Mouse (Mus musculus) MEL (cell line): ENCODE measurements around the gene Actr2. TPM values are rescaled to one million over a fixed set of nuclear protein-coding genes. Genes with fewer than 3 reads are reported as not detected.

Experiments
- DNase-seq: peaks from one replicate; pipeline ENCODE4 v3.0.0; 2011; ENCODE audit warnings: low read depth, low spot score
- H3K27ac ChIP-seq: 2 replicates; pipeline ENCODE4 v1.5.1; 2012; ENCODE audit warnings: low read depth, mild to moderate bottlenecking, control low read depth, low read length, moderate library complexity; ENCODE audit not compliant: control insufficient read depth
- H3K27me3 ChIP-seq, 2 experiments: fragments of 150-350 bp in 1 of 2; sonication (generic) in 1 of 2; 2 replicates each; pipeline ENCODE4 v1.6.1; 2012; ENCODE audit warnings: low read length in 2 of 2, mild to moderate bottlenecking in 2 of 2, improper control_type of control experiment in 1 of 2, moderate library complexity in 1 of 2; ENCODE audit not compliant: insufficient read depth in 2 of 2, control insufficient read depth in 1 of 2
- H3K36me3 ChIP-seq, 2 experiments: 2 replicates each; pipeline ENCODE4 v1.6.1; 2012 to 2014; ENCODE audit warnings: low read length in 2 of 2, improper control_type of control experiment in 1 of 2, inconsistent platforms in 1 of 2, mild to moderate bottlenecking in 1 of 2; ENCODE audit not compliant: insufficient read depth in 2 of 2, control insufficient read depth in 1 of 2
- H3K4me1 ChIP-seq, 2 experiments: fragments of 150-350 bp in 1 of 2; sonication (generic) in 1 of 2; 2 replicates each; pipeline ENCODE4 v1.6.1; 2012; ENCODE audit warnings: low read length in 2 of 2, improper control_type of control experiment in 1 of 2, mild to moderate bottlenecking in 1 of 2; ENCODE audit not compliant: insufficient read depth in 2 of 2, control insufficient read depth in 1 of 2
- H3K4me3 ChIP-seq, 2 experiments: fragments of 150-350 bp in 1 of 2; sonication (generic) in 1 of 2; 2 replicates each; pipeline ENCODE4 v1.5.1; 2012; ENCODE audit warnings: low read depth in 2 of 2, low read length in 2 of 2, mild to moderate bottlenecking in 2 of 2, moderate library complexity in 2 of 2, control low read depth in 1 of 2, improper control_type of control experiment in 1 of 2; ENCODE audit not compliant: control insufficient read depth in 1 of 2, insufficient read depth in 1 of 2
- H3K79me2 ChIP-seq: 2 replicates; pipeline ENCODE4 v1.6.1; 2012; ENCODE audit warnings: mild to moderate bottlenecking, low read length, moderate library complexity; ENCODE audit not compliant: control insufficient read depth, poor library complexity, insufficient read depth
- H3K9ac ChIP-seq: 2 replicates; pipeline ENCODE4 v1.6.1; 2012; ENCODE audit warnings: low read depth, mild to moderate bottlenecking, control low read depth, low read length, moderate library complexity; ENCODE audit not compliant: control insufficient read depth, poor library complexity, severe bottlenecking
- H3K9me3 ChIP-seq: fragments of 150-350 bp; sonication (generic); replicated peaks from 2 replicates; pipeline ENCODE4 v1.6.1; 2012; ENCODE audit warnings: mild to moderate bottlenecking, low read length, improper control_type of control experiment, moderate library complexity; ENCODE audit not compliant: insufficient read depth
- BHLHE40 ChIP-seq: IDR thresholded peaks from 2 replicates; pipeline ENCODE4 v1.6.1; 2012; ENCODE audit warnings: low read depth, mild to moderate bottlenecking, inconsistent platforms, low read length, improper control_type of control experiment, borderline replicate concordance
- CHD2 ChIP-seq: IDR thresholded peaks from 2 replicates; pipeline ENCODE4 v1.6.1; 2011; ENCODE audit warnings: low read length, improper control_type of control experiment
- EP300 ChIP-seq, 2 experiments: IDR thresholded peaks; 2 replicates each; pipeline ENCODE4 v1.6.1; 2011; ENCODE audit warnings: improper control_type of control experiment in 2 of 2, low read length in 2 of 2, low read depth in 1 of 2, mild to moderate bottlenecking in 1 of 2
- ETS1 ChIP-seq: IDR thresholded peaks from 2 replicates; pipeline ENCODE4 v1.6.1; 2012; ENCODE audit warnings: low read depth, mild to moderate bottlenecking, inconsistent platforms, low read length, improper control_type of control experiment, moderate library complexity
- GABPA ChIP-seq: IDR thresholded peaks from 2 replicates; pipeline ENCODE4 v1.6.1; 2012; ENCODE audit warnings: low read depth, mild to moderate bottlenecking, inconsistent platforms, low read length, improper control_type of control experiment, moderate library complexity
- GATA1 ChIP-seq: IDR thresholded peaks from 2 replicates; pipeline ENCODE4 v1.6.1; 2011; ENCODE audit warnings: low read depth, low read length, improper control_type of control experiment
- JUND ChIP-seq: IDR thresholded peaks from 2 replicates; pipeline ENCODE4 v1.6.1; 2011; ENCODE audit warnings: low read depth, mild to moderate bottlenecking, improper control_type of control experiment, low read length
- MAX ChIP-seq: IDR thresholded peaks from 2 replicates; pipeline ENCODE4 v1.6.1; 2011; ENCODE audit warnings: low read length, improper control_type of control experiment
- MEF2A ChIP-seq: IDR thresholded peaks from 2 replicates; pipeline ENCODE4 v1.6.1; 2014; ENCODE audit warnings: low read depth, mild to moderate bottlenecking, inconsistent platforms, low read length, improper control_type of control experiment; ENCODE audit not compliant: poor library complexity, insufficient replicate concordance, severe bottlenecking; ENCODE audit errors: extremely low read depth
- MYC ChIP-seq: IDR thresholded peaks from 2 replicates; pipeline ENCODE4 v1.6.1; 2011; ENCODE audit warnings: low read depth, mild to moderate bottlenecking, low read length, improper control_type of control experiment, moderate library complexity
- POLR2A ChIP-seq, 2 experiments: IDR thresholded peaks; 2 replicates each; pipeline ENCODE4 v1.6.1; 2011 to 2012; ENCODE audit warnings: low read length in 2 of 2, mild to moderate bottlenecking in 2 of 2, control low read depth in 1 of 2, improper control_type of control experiment in 1 of 2, low read depth in 1 of 2, moderate library complexity in 1 of 2; ENCODE audit not compliant: control insufficient read depth in 1 of 2, insufficient read depth in 1 of 2, poor library complexity in 1 of 2
- POLR2AphosphoS2 ChIP-seq: IDR thresholded peaks from 2 replicates; pipeline ENCODE4 v1.6.1; 2011; ENCODE audit warnings: low read length, improper control_type of control experiment
- SIN3A ChIP-seq: IDR thresholded peaks from 2 replicates; pipeline ENCODE4 v1.6.1; 2012; ENCODE audit warnings: low read length, improper control_type of control experiment, inconsistent platforms
- TCF12 ChIP-seq: IDR thresholded peaks from 2 replicates; pipeline ENCODE4 v1.6.1; 2014; ENCODE audit warnings: low read depth, mild to moderate bottlenecking, inconsistent platforms, low read length, improper control_type of control experiment, moderate library complexity
- USF1 ChIP-seq: IDR thresholded peaks from 2 replicates; pipeline ENCODE4 v1.6.1; 2014; ENCODE audit warnings: low read depth, mild to moderate bottlenecking, inconsistent platforms, low read length, improper control_type of control experiment, moderate library complexity
- USF2 ChIP-seq, 2 experiments: IDR thresholded peaks; 2 replicates each; pipeline ENCODE4 v1.6.1; 2011 to 2012; ENCODE audit warnings: improper control_type of control experiment in 2 of 2, low read length in 2 of 2, borderline replicate concordance in 1 of 2, inconsistent platforms in 1 of 2, low read depth in 1 of 2, mild to moderate bottlenecking in 1 of 2; ENCODE audit not compliant: insufficient read depth in 1 of 2
- ZC3H11A ChIP-seq: IDR thresholded peaks from 2 replicates; pipeline ENCODE4 v1.6.1; 2012; ENCODE audit warnings: low read depth, mild to moderate bottlenecking, inconsistent platforms, low read length, improper control_type of control experiment
- ZKSCAN1 ChIP-seq: IDR thresholded peaks from 2 replicates; pipeline ENCODE4 v1.6.1; 2012; ENCODE audit warnings: low read depth, mild to moderate bottlenecking, inconsistent platforms, low read length, improper control_type of control experiment, moderate library complexity
- ZNF384 ChIP-seq: IDR thresholded peaks from 2 replicates; pipeline ENCODE4 v1.6.1; 2012; ENCODE audit warnings: low read depth, mild to moderate bottlenecking, inconsistent platforms, low read length, improper control_type of control experiment
- polyA plus RNA-seq, 2 experiments: library from polyadenylated mRNA; stranded (reverse) in 1 of 2; unstranded in 1 of 2; fragments of >175 nt in 1 of 2; fragments of >200 nt in 1 of 2; gene quantifications; 2 replicates each; pipeline versions ENCODE4 v1.2.1 to v1.2.4; 2012; ENCODE audit warnings: low replicate concordance in 2 of 2, low read depth in 1 of 2; ENCODE audit not compliant: insufficient read length in 2 of 2, insufficient read depth in 1 of 2, missing spikeins in 1 of 2
- total RNA-seq: library from RNA; depleted of rRNA; stranded (reverse); fragments of 300-350 nt; gene quantifications from 2 replicates; pipeline ENCODE4 v1.2.3, GENCODE M21; 2012

Gene Actr2
- total and polyA plus RNA-seq, 3 experiments, result 40.0 to 172 (median 160) TPM

GRCm38 (mm10) chr11:20112006-20112740, 540 bp downstream of the Actr2 start (continued):
- TF ChIP-seq SIN3A (peak; percentile 94), JUND (0 out of 2 replicates have a peak, but pooled peaks have one; percentile 46), BHLHE40 (no peak; the same call in 1 of the 2 replicates), POLR2A (IDR thresholded peaks at IDR 0.05; ENCODE audit: control insufficient read depth in 1 of 2, insufficient read depth in 1 of 2, low read depth in 1 of 2, low read length in 2 of 2, poor library complexity in 1 of 2) (peak; percentile 50 to 86), EP300 (IDR thresholded peaks at IDR 0.05; ENCODE audit: low read depth in 1 of 2, low read length in 2 of 2) (peak; percentile 70 to 77), GATA1 (0 out of 2 replicates have a peak, but pooled peaks have one; percentile 4), USF1 (no peak), MYC (peak; percentile 93), TCF12 (peak; percentile 76), ZNF384 (peak; percentile 48), MEF2A (no peak)

- Histone ChIP-seq H3K9ac (no peak overlapping the region), H3K27me3 (no peaks in the 10 kb centered on the region), H3K4me3 (no peak overlapping the region), H3K9me3 (no peaks in the 10 kb centered on the region), H3K36me3 (peaks cover 14 to 58% of the 10 kb centered on the region in 2 experiments), H3K79me2 (peaks cover 77% of the 10 kb centered on the region), H3K27ac (no peak overlapping the region), H3K4me1 (peaks cover 11 to 26% of the 10 kb centered on the region in 2 experiments)
- DNase-seq, result no peak
- TF ChIP-seq USF2 (IDR thresholded peaks at IDR 0.05; ENCODE audit: borderline replicate concordance in 1 of 2, insufficient read depth in 1 of 2, low read depth in 1 of 2, low read length in 2 of 2) (no peak), CHD2 (no peak), ZC3H11A (no peak), ZKSCAN1 (no peak), MAX (no peak)
Observed at GRCm38 (mm10) chr11:20108151-20108550, 4.6 kb downstream of the Actr2 start.

GRCm38 (mm10) chr11:20107683-20108082, 5.0 kb downstream of the Actr2 start:
- no peaks in the 10 kb centered on the region for H3K9me3 ChIP-seq
- peaks cover 11 to 26% of the 10 kb centered on the region in 2 experiments for H3K4me1 ChIP-seq
- H3K9ac ChIP-seq, result no peak overlapping the region
- H3K27me3 ChIP-seq, result no peaks in the 10 kb centered on the region
- TF ChIP-seq CHD2 (no peak), ETS1 (no peak), GABPA (no peak), EP300 (IDR thresholded peaks at IDR 0.05; ENCODE audit: low read depth in 1 of 2, low read length in 2 of 2) (peak in 1 of 2 experiments; percentile 25; a peak in 1 of 4 replicates), POLR2AphosphoS2 (no peak; the same call in 1 of the 2 replicates)
- TF ChIP-seq, all 39 proteins: peak for 1
- peak; percentile 75 for DNase-seq
- Histone ChIP-seq H3K4me3 (no peak overlapping the region), H3K36me3 (peaks cover 14 to 58% of the 10 kb centered on the region in 2 experiments), H3K79me2 (peaks cover 81% of the 10 kb centered on the region), H3K27ac (no peak overlapping the region)
